Mouse (Mus musculus): ENCODE data around the gene Mme. TPM values are rescaled to one million over a fixed set of nuclear protein-coding genes. Genes with fewer than 3 reads are reported as not detected.

Gene Mme
- total RNA-seq (2023): not detected

GRCm38 (mm10) chr3:63241099-63241587 is at the start of gene Mme:
Gene Mme, plus strand, starts transcription at chr3:63241537.

Other genes starting within 250 kb of the Mme start
- gene Gm34302, start 242.3 kb downstream of the Mme start, total RNA-seq (2023): not detected

Data from B cell, adult 67 days (primary cell).